In the genomic region with DNA sequence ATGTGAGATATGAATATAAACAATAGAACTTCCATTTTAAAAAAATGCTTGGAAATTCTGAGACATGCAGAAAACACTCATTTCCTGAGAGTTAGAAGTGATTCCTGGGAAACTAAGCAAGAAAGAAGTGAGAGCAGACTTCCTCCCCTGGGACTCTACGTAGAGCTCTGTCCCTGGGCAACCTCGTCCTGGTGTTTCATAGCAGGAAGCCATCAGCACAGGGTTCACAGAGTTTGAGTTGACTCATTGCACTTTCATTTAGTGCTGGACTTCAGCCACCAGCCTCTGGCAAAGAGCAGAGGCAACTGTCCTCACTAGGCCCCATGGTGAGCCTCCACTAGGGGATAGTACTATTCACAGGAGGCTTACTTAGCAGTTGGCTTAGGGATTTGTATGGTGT, we compare ENCODE assay signal across 10 mouse cellular contexts. TPM values are rescaled to one million over a fixed set of nuclear protein-coding genes. Genes with fewer than 3 reads are reported as not detected.
DNase-seq lines count a peak whose midpoint lies in the region; ATAC-seq and TF ChIP-seq lines count a peak whose summit lies in the region.
"Had no signal": no experiment of that assay in that cellular context is flagged by ENCODE, and none has a peak within 500 bp of the region (broad histone marks: within the 10 kb centered on the region; RNA-seq: fewer than 3 reads in every experiment).

No protein-coding gene starts in this region.

- TF ChIP-seq CTCF in kidney, adult 2 months (conservative IDR thresholded peaks at IDR 0.05; ENCODE audit: insufficient read depth, insufficient read length, low read depth, low read length): peak; percentile 29; the same call in 1 of the 2 replicates

- peak; percentile 99 for DNase-seq in heart, adult 11 months
- DNase-seq in fibroblast of lung, adult 2 months (ENCODE audit: low read depth): peak; percentile 94
- peak; percentile 89 for DNase-seq in kidney, adult 2 months
- DNase-seq in lung, postnatal 14 days: peak; percentile 47
- DNase-seq in testis, postnatal 10 days (ENCODE audit: low spot score): no peak
- DNase-seq in cerebellum, adult 18-20 months: no peak
- no peak for DNase-seq in thymus, postnatal 10 days (ENCODE audit: low spot score in 2 of 2)

- no peaks in the 10 kb centered on the region for H3K27me3 ChIP-seq in heart, embryonic 12.5 days (replicated peaks)
- H3K27me3 ChIP-seq in kidney, adult 2 months (replicated peaks; ENCODE audit: control insufficient read depth, insufficient read depth, low read length): no peaks in the 10 kb centered on the region

- no peak for ATAC-seq in heart, embryonic 12.5 days (ENCODE audit: insufficient number of reproducible peaks, low FRiP score)

- H3K9ac ChIP-seq in heart, embryonic 12.5 days: no peak overlapping the region
- H3K9ac ChIP-seq: liver, embryonic 14.5 days had no signal

- H3K27ac ChIP-seq in heart, embryonic 12.5 days (ENCODE audit: poor library complexity, severe bottlenecking): no peak overlapping the region
- no peak overlapping the region for H3K27ac ChIP-seq in kidney, adult 2 months (ENCODE audit: insufficient read depth, low read depth, low read length)
- H3K27ac ChIP-seq: liver, embryonic 14.5 days had no signal

- no peaks in the 10 kb centered on the region for H3K9me3 ChIP-seq in heart, embryonic 12.5 days (replicated peaks)

- WGBS in heart, embryonic 12.5 days: 79% methylated on average over 2 of the region's 2 CpGs
- WGBS in kidney, adult 2 months: 30% methylated on average over 2 of the region's 2 CpGs

- no peak overlapping the region for H3K4me3 ChIP-seq in heart, embryonic 12.5 days
- no peak overlapping the region for H3K4me3 ChIP-seq in kidney, adult 2 months (ENCODE audit: insufficient read depth, low read depth, low read length)

- peaks cover 27% of the 10 kb centered on the region for H3K36me3 ChIP-seq in heart, embryonic 12.5 days
- H3K36me3 ChIP-seq in kidney, adult 2 months (ENCODE audit: control insufficient read depth, insufficient read depth, low read length): no peaks in the 10 kb centered on the region

- TF ChIP-seq POLR2A in kidney, adult 2 months (IDR thresholded peaks at IDR 0.05; ENCODE audit: low read depth, low read length): no peak

- H3K4me1 ChIP-seq in heart, embryonic 12.5 days (replicated peaks): no peaks in the 10 kb centered on the region
- H3K4me1 ChIP-seq in kidney, adult 2 months (ENCODE audit: control insufficient read depth, insufficient read depth, low read length): no peaks in the 10 kb centered on the region

- no peak overlapping the region for H3K4me2 ChIP-seq in heart, embryonic 12.5 days

RNA-seq across cellular contexts. Expression of a gene that starts 19.0 kb away (rescaled TPM):
- polyA plus RNA-seq in heart, embryonic 12.5 days (2016; fragmentation: Nextera tagmentation; extraction: Ambion mirVana): 0.39 and 3.1 TPM in 2 replicates
- 0.16 TPM in 1 of 2 replicates, not detected in the other for polyA plus RNA-seq in kidney, adult 2 months (2012; rRNA removed)
- polyA plus RNA-seq: C2C12 had no signal

RNA-seq across cellular contexts. Expression of a gene that starts 24.9 kb away (rescaled TPM):
- polyA plus RNA-seq in heart, embryonic 12.5 days (2016; fragmentation: Nextera tagmentation; extraction: Ambion mirVana): 33.6 and 35.0 TPM in 2 replicates
- polyA plus RNA-seq in kidney, adult 2 months (2012; rRNA removed): 60.8 and 62.2 TPM in 2 replicates

RNA-seq across cellular contexts. Expression of a gene that starts 26.7 kb away (rescaled TPM):
- 0.49 TPM in 1 of 2 replicates, not detected in the other for polyA plus RNA-seq in heart, embryonic 12.5 days (2016; fragmentation: Nextera tagmentation; extraction: Ambion mirVana)
- 0.28 TPM in 1 of 2 replicates, not detected in the other for polyA plus RNA-seq in kidney, adult 2 months (2012; rRNA removed)
- polyA plus RNA-seq: C2C12 had no signal

Comparison
In these comparisons a context has a peak if more than half of its experiments do, and no peak if none do; other contexts are left out.
1. DNase-seq: peak in heart, adult 11 months (single experiment), fibroblast of lung, adult 2 months (single experiment), kidney, adult 2 months (single experiment) and lung, postnatal 14 days (single experiment); none in testis, postnatal 10 days (single experiment), cerebellum, adult 18-20 months (0 of 2) and thymus, postnatal 10 days (0 of 2).